Mouse (Mus musculus) stomach, postnatal 0 days (tissue): ENCODE measurements around the gene Gm27179.
"Not testable (repeated sequence)": the region's sequence is repeated elsewhere in the genome, so short reads cannot be mapped to it uniquely, and the experiment has no call there.

Experiments used
- CTCF ChIP-seq: IDR thresholded peaks from 2 replicates; pipeline ENCODE4 v1.5.1; 2016; ENCODE audit warnings: antibody characterized with exemption, low read depth, mild to moderate bottlenecking, moderate library complexity
- EP300 ChIP-seq: optimal IDR thresholded peaks from 2 replicates; pipeline ENCODE3; 2016; ENCODE audit warnings: antibody characterized with exemption

GRCm38 (mm10) chr14:69512449-69512848 lies at the start of gene Gm27179:
- TF ChIP-seq CTCF, EP300: not testable (repeated sequence)
